Mouse (Mus musculus) midbrain, embryonic 15.5 days (tissue): ENCODE results near the gene Slc38a4. TPM values are rescaled to one million over a fixed set of nuclear protein-coding genes. Genes with fewer than 3 reads are reported as not detected.

Experiments
- ATAC-seq: fragments of 200-750 bp; cut with Nextera tagmentation; replicated peaks from 2 replicates; pipeline ENCODE4 v1.8.0; 2017; ENCODE audit warnings: moderate TSS enrichment
- H3K27ac ChIP-seq: fragments of 300-500 bp; sonication (generic); 2 replicates; pipeline ENCODE4 v1.5.1; 2015; ENCODE audit warnings: mild to moderate bottlenecking, inconsistent platforms
- H3K27me3 ChIP-seq: fragments of 300-500 bp; sonication (generic); replicated peaks from 2 replicates; pipeline ENCODE4 v1.6.1; 2015; ENCODE audit warnings: inconsistent platforms
- H3K36me3 ChIP-seq: fragments of 300-500 bp; sonication (generic); replicated peaks from 2 replicates; pipeline ENCODE4 v1.6.1; 2015; ENCODE audit warnings: inconsistent platforms
- H3K4me1 ChIP-seq: fragments of 300-500 bp; sonication (generic); 2 replicates; pipeline ENCODE4 v1.6.1; 2015; ENCODE audit warnings: inconsistent platforms
- H3K4me2 ChIP-seq: fragments of 300-500 bp; sonication (generic); 2 replicates; pipeline ENCODE4 v1.6.1; 2015; ENCODE audit warnings: inconsistent platforms, mild to moderate bottlenecking, moderate library complexity
- H3K4me3 ChIP-seq: fragments of 300-500 bp; sonication (generic); 2 replicates; pipeline ENCODE4 v1.5.1; 2015; ENCODE audit warnings: mild to moderate bottlenecking, inconsistent platforms
- H3K9ac ChIP-seq: fragments of 300-500 bp; sonication (generic); 2 replicates; pipeline ENCODE4 v1.6.1; 2015; ENCODE audit warnings: mild to moderate bottlenecking, inconsistent platforms
- H3K9me3 ChIP-seq: fragments of 300-500 bp; sonication (generic); 2 replicates; pipeline ENCODE4 v1.6.1; 2016; ENCODE audit warnings: inconsistent platforms
- WGBS: fragments of 180-500 bp; shearing (Covaris S2); methylation state at CpG from one replicate; pipeline ENCODE4 v1.1.7; 2015; ENCODE audit warnings: mixed read lengths; 5-methylcytosine and 5-hydroxymethylcytosine counted together
- polyA plus RNA-seq: library from polyadenylated mRNA; unstranded; fragments of >200 nt; fragmentation: Nextera tagmentation; extraction: Ambion mirVana; gene quantifications from 2 replicates; pipeline ENCODE4 v1.2.1, GENCODE M21; 2015

The Slc38a4 gene
- polyA plus RNA-seq, 1 experiment from 2014 or later, result 4.1 TPM

GRCm38 (mm10) chr15:97028651-97029050 is 27.1 kb downstream of the Slc38a4 start:
- H3K36me3 ChIP-seq, result no peaks in the 10 kb centered on the region
- no peak overlapping the region for H3K9ac ChIP-seq
- H3K27ac ChIP-seq, result no peak overlapping the region
- no peaks in the 10 kb centered on the region for H3K27me3 ChIP-seq
- ATAC-seq, result no peak
- H3K4me1 ChIP-seq, result no peaks in the 10 kb centered on the region
- WGBS, result 90% methylated on average over 11 of the region's 11 CpGs
- H3K9me3 ChIP-seq, result no peaks in the 10 kb centered on the region
- H3K4me2 ChIP-seq, result no peak overlapping the region
- no peak overlapping the region for H3K4me3 ChIP-seq

GRCm38 (mm10) chr15:97028046-97028634 is 27.6 kb downstream of the Slc38a4 start:
- 55% methylated on average over 4 of the region's 4 CpGs for WGBS
- no peaks in the 10 kb centered on the region for H3K4me1 ChIP-seq
- ATAC-seq, result no peak

DNA sequence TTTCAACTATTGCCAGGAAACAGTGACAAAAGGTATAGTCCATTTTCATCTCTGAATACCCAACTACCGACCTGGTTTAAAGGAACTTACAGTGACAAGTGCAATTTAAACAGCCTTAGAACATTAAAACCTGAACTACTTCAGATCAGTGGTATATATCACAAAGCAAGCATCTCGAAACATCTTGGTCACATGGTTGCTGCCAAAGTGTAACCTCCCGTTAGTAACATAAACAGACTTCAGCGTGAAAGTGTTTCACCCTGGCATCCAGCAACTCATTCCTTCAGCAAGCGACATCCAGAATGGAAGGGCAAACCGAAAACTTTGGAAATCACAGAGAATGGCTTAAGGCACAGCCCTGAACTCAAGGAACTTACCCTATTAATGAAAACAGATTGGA is 29.1 kb downstream of the Slc38a4 start:
- no peaks in the 10 kb centered on the region for H3K27me3 ChIP-seq
- H3K4me1 ChIP-seq, result no peaks in the 10 kb centered on the region
- H3K4me2 ChIP-seq, result no peak overlapping the region
- no peak overlapping the region for H3K9ac ChIP-seq
- no peak overlapping the region for H3K4me3 ChIP-seq
- ATAC-seq, result no peak
- H3K36me3 ChIP-seq, result no peaks in the 10 kb centered on the region
- H3K27ac ChIP-seq, result no peak overlapping the region
- WGBS, result 92% methylated on average over 6 of the region's 6 CpGs
- H3K9me3 ChIP-seq, result no peaks in the 10 kb centered on the region

More at GRCm38 (mm10) chr15:97028046-97028634, 27.6 kb downstream of the Slc38a4 start:
- H3K27me3 ChIP-seq, result no peaks in the 10 kb centered on the region
- no peaks in the 10 kb centered on the region for H3K36me3 ChIP-seq
- H3K4me2 ChIP-seq, result no peak overlapping the region
- H3K9me3 ChIP-seq, result no peaks in the 10 kb centered on the region
- no peak overlapping the region for H3K27ac ChIP-seq
- H3K9ac ChIP-seq, result no peak overlapping the region
- H3K4me3 ChIP-seq, result no peak overlapping the region

DNA sequence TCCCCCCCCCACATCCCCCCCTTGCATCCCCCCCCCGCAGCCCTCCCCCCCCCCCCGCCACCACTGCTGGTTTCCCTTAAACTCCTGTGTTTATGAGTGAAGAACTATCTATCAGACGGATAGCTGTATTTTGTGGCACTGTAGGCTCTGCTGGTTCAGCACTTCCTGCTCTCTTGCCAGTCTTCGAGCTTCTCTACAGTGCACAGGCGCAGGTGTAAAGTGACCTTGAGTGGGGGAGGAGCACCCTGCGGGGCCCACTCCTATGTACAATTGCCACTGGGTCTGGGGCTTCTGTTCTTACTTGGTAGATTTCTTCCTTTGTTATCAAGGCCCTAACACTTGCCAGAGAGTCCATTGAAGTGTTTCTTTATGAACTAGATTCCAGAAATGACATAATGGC is 33.0 kb downstream of the Slc38a4 start:
- H3K4me1 ChIP-seq, result no peaks in the 10 kb centered on the region
- no peak overlapping the region for H3K4me3 ChIP-seq
- no peak for ATAC-seq
- WGBS, result 92% methylated on average over 5 of the region's 6 CpGs
- no peaks in the 10 kb centered on the region for H3K27me3 ChIP-seq
- no peaks in the 10 kb centered on the region for H3K36me3 ChIP-seq
- no peak overlapping the region for H3K9ac ChIP-seq
- no peak overlapping the region for H3K4me2 ChIP-seq
- H3K9me3 ChIP-seq, result no peaks in the 10 kb centered on the region
- H3K27ac ChIP-seq, result no peak overlapping the region

GRCm38 (mm10) chr15:97022213-97022612 is 33.5 kb downstream of the Slc38a4 start:
- no peaks in the 10 kb centered on the region for H3K9me3 ChIP-seq
- no peak overlapping the region for H3K9ac ChIP-seq
- no peaks in the 10 kb centered on the region for H3K36me3 ChIP-seq
- no peaks in the 10 kb centered on the region for H3K27me3 ChIP-seq
- H3K4me1 ChIP-seq, result no peaks in the 10 kb centered on the region
- ATAC-seq, result no peak
- no peak overlapping the region for H3K4me3 ChIP-seq
- 92% methylated on average over 2 of the region's 2 CpGs for WGBS
- no peak overlapping the region for H3K27ac ChIP-seq
- no peak overlapping the region for H3K4me2 ChIP-seq

DNA sequence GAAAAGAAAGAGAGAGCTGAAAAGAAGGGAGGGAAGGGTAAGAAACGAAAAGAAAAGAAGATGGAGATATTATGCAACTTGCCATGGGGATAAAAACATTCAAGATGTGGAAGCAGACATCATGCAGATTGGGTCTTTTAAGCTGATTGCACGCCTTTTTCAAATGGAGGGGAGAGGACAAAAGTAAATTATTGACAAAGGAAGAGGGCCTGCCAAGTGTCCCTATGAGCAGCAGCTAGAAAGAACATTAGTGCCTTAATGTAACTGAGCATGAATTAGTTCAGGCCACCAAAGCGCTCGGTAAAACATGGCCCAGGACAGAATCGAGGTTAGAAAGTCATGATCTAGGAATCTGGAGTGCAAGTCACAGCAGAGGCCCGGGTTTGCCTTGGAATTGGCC is 35.5 kb downstream of the Slc38a4 start:
- 80% methylated on average over 6 of the region's 6 CpGs for WGBS
- Histone ChIP-seq H3K4me2 (no peak overlapping the region), H3K27ac (no peak overlapping the region), H3K4me1 (no peaks in the 10 kb centered on the region), H3K4me3 (no peak overlapping the region), H3K9ac (no peak overlapping the region), H3K27me3 (no peaks in the 10 kb centered on the region), H3K36me3 (no peaks in the 10 kb centered on the region), H3K9me3 (no peaks in the 10 kb centered on the region)
- ATAC-seq, result no peak

- Histone ChIP-seq H3K27ac (no peak overlapping the region), H3K4me1 (no peaks in the 10 kb centered on the region), H3K36me3 (no peaks in the 10 kb centered on the region), H3K4me3 (no peak overlapping the region), H3K9ac (no peak overlapping the region), H3K4me2 (no peak overlapping the region), H3K27me3 (no peaks in the 10 kb centered on the region), H3K9me3 (no peaks in the 10 kb centered on the region)
- no peak for ATAC-seq
- WGBS, result 88% methylated on average over 11 of the region's 11 CpGs
These were observed 36.4 kb downstream of the Slc38a4 start for GRCm38 (mm10) chr15:97019323-97019722.

DNA sequence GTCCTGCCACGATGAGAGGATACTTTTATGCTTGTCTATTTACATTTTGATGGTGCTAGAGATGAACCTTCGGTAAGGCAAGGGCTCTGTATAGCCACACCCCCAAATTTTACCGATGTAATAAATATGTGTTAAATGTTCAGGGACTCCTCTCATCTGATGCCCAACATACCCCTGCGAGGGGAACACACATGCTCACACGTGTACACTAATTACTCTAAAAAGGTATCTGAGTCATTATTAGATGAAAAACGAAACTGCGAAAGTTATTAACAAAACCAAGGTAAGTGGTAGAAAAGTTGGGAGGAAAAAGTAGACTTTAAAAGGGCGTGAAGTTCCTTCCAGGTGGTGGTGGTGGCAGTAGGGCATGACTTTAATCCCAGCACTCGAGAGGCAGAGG is 38.6 kb downstream of the Slc38a4 start:
- Histone ChIP-seq H3K4me3 (no peak overlapping the region), H3K27me3 (no peaks in the 10 kb centered on the region), H3K4me2 (no peak overlapping the region), H3K36me3 (no peaks in the 10 kb centered on the region), H3K9me3 (no peaks in the 10 kb centered on the region), H3K4me1 (no peaks in the 10 kb centered on the region), H3K9ac (no peak overlapping the region), H3K27ac (no peak overlapping the region)
- WGBS, result 94% methylated on average over 9 of the region's 9 CpGs
- no peak for ATAC-seq

- WGBS, result 93% methylated on average over 12 of the region's 12 CpGs
- Histone ChIP-seq H3K36me3 (no peaks in the 10 kb centered on the region), H3K27me3 (no peaks in the 10 kb centered on the region), H3K9me3 (no peaks in the 10 kb centered on the region), H3K4me3 (no peak overlapping the region), H3K4me2 (no peak overlapping the region), H3K4me1 (no peaks in the 10 kb centered on the region), H3K27ac (no peak overlapping the region), H3K9ac (no peak overlapping the region)
- no peak for ATAC-seq
These were observed 40.6 kb downstream of the Slc38a4 start for GRCm38 (mm10) chr15:97015036-97015596.

DNA sequence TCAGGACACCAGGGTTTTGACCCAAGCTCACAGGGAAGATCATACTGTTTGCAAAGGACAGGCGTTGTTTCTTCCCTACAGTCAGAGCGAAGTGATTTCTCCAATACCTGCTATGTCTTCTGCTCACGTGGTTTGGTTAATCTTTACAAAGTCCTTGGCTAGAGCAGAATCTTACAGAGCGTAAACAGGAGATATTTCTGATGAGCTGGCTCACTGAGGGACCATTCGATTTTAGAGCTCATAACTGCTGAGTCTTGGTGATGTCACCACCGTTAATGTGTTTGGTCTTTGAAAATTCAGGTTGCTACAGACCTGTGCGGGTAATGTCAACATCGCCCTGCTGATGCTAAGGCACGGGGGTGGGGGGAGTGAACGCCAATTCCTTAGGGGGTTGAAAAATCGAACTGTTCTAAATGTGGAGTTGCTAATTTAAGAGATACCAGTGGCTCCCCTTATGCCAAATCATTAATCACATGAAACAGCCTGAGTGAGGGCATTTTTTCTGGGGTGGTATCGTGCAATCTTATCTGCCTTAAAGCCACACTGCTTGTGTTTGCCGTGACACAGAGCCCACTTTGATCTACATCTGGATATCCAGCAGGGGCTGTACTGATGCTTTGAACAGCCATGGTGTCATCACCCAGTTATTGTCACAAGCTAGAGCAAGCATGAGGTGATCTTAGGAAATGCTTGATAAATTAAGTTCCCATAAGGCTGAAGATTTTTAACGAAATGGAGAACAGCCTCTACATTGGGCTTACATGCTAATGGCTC is 44.0 kb downstream of the Slc38a4 start:
- Histone ChIP-seq H3K9ac (no peak overlapping the region), H3K27me3 (no peaks in the 10 kb centered on the region), H3K36me3 (no peaks in the 10 kb centered on the region), H3K4me3 (no peak overlapping the region), H3K4me2 (no peak overlapping the region), H3K27ac (no peak overlapping the region), H3K9me3 (no peaks in the 10 kb centered on the region), H3K4me1 (no peaks in the 10 kb centered on the region)
- ATAC-seq, result no peak
- WGBS, result 87% methylated on average over 14 of the region's 14 CpGs

DNA sequence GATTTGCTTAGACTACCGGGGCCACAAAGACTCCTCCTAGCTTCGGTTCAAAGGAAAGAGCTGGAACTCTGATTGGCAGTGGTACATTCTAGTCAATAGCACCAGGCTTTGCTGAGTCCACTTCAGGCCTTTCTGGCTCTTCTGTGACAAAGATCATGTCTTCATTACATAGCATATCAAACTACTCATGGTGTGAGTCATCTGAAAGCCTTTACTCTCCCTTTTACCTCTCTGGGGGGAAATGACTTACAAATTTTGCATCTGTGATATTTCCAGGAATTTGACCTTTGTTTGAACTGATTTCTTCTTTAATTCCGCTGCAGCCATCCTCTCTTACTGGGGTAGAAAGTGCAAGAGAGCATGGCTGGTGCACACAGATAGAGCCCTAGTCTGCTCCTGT is 46.5 kb downstream of the Slc38a4 start:
- Histone ChIP-seq H3K36me3 (no peaks in the 10 kb centered on the region), H3K4me1 (no peaks in the 10 kb centered on the region), H3K27me3 (no peaks in the 10 kb centered on the region), H3K4me2 (no peak overlapping the region), H3K9ac (no peak overlapping the region), H3K27ac (no peak overlapping the region), H3K4me3 (no peak overlapping the region), H3K9me3 (no peaks in the 10 kb centered on the region)
- 86% methylated on average over 3 of the region's 3 CpGs for WGBS
- no peak for ATAC-seq

DNA sequence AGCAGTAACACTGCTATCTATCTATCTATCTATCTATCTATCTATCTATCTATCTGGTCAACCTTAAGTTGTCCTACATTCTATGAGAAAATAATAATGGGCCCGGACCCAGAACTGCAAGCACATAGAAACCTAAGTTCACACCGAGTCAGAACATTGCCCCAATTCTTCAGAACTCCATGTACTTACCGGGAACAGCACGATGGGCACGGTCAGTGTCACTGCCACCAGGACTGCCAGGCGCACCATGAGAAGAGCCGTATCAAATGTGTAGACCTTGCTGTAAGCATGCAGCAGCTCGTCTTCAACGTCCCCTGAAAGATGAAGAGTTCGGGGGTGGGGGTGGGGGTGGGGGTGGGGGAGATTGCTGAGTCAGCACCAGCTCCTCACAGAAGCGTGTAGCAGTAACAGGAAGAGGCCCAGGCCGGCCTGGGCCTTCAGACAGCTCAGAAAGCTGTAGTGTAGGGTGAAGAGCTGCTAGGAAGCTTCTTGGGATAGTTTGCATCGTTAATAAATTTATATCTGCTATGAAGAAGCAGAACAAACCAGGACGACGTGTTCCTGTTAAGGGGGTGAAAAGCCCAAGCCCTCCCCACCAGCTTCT is 50.0 kb downstream of the Slc38a4 start:
- Histone ChIP-seq H3K4me3 (no peak overlapping the region), H3K4me2 (no peak overlapping the region), H3K36me3 (no peaks in the 10 kb centered on the region), H3K4me1 (no peaks in the 10 kb centered on the region), H3K9ac (no peak overlapping the region), H3K9me3 (no peaks in the 10 kb centered on the region), H3K27me3 (no peaks in the 10 kb centered on the region), H3K27ac (no peak overlapping the region)
- no peak for ATAC-seq
- WGBS, result 92% methylated on average over 15 of the region's 15 CpGs
